Mouse (Mus musculus): ENCODE results near the gene 4930412O13Rik. TPM values are rescaled to one million over a fixed set of nuclear protein-coding genes. Genes with fewer than 3 reads are reported as not detected.

Gene 4930412O13Rik
- polyA plus RNA-seq, 1 experiment from 2014 or later, result not detected

- Histone ChIP-seq H3K4me3 (ENCODE audit: inconsistent target) (no peak overlapping the region), H3K27ac (no peak overlapping the region), H3K79me2 (ENCODE audit: inconsistent target) (no peaks in the 10 kb centered on the region), H3K36me3 (ENCODE audit: inconsistent target) (no peaks in the 10 kb centered on the region)
- 53% methylated on average over 12 of the region's 14 CpGs for WGBS (ENCODE audit: missing documents)
Observed at GRCm38 (mm10) chr2:9903854-9904560, 23.0 kb downstream of the 4930412O13Rik start.

GRCm38 (mm10) chr2:9905995-9906394 is 24.9 kb downstream of the 4930412O13Rik start:
- H3K79me2 ChIP-seq (ENCODE audit: inconsistent target), result no peaks in the 10 kb centered on the region
- WGBS (ENCODE audit: missing documents), result 12% methylated on average over 11 of the region's 11 CpGs

GRCm38 (mm10) chr2:9917602-9918001 is 36.5 kb downstream of the 4930412O13Rik start:
- Histone ChIP-seq H3K79me2 (ENCODE audit: inconsistent target) (no peaks in the 10 kb centered on the region), H3K36me3 (ENCODE audit: inconsistent target) (0 out of 2 replicates have a peak, but pooled peaks cover 13% of the 10 kb centered on the region), H3K4me3 (ENCODE audit: inconsistent target) (no peak overlapping the region), H3K27ac (no peak overlapping the region)
- 94% methylated on average over 8 of the region's 9 CpGs for WGBS (ENCODE audit: missing documents)

More at GRCm38 (mm10) chr2:9905995-9906394, 24.9 kb downstream of the 4930412O13Rik start:
- Histone ChIP-seq H3K4me3 (ENCODE audit: inconsistent target) (no peak overlapping the region), H3K27ac (no peak overlapping the region), H3K36me3 (ENCODE audit: inconsistent target) (no peaks in the 10 kb centered on the region)

GRCm38 (mm10) chr2:9918691-9919471 is 37.8 kb downstream of the 4930412O13Rik start:
- H3K27ac ChIP-seq, result no peak overlapping the region
- 0 out of 2 replicates have a peak, but pooled peaks cover 13% of the 10 kb centered on the region for H3K36me3 ChIP-seq (ENCODE audit: inconsistent target)
- 89% methylated on average over 16 of the region's 17 CpGs for WGBS (ENCODE audit: missing documents)
- no peak overlapping the region for H3K4me3 ChIP-seq (ENCODE audit: inconsistent target)
- H3K79me2 ChIP-seq (ENCODE audit: inconsistent target), result no peaks in the 10 kb centered on the region

- Histone ChIP-seq H3K27ac (peak overlapping the region; percentile 84), H3K36me3 (ENCODE audit: inconsistent target) (no peaks in the 10 kb centered on the region), H3K79me2 (ENCODE audit: inconsistent target) (no peaks in the 10 kb centered on the region), H3K4me3 (ENCODE audit: inconsistent target) (no peak overlapping the region)
- 50% methylated on average over 6 of the region's 7 CpGs for WGBS (ENCODE audit: missing documents)
Observed at GRCm38 (mm10) chr2:9926194-9926904, 45.3 kb downstream of the 4930412O13Rik start.

- WGBS (ENCODE audit: missing documents), result 60% methylated on average over 4 of the region's 4 CpGs
- peak overlapping the region; percentile 84 for H3K27ac ChIP-seq
- H3K36me3 ChIP-seq (ENCODE audit: inconsistent target), result no peaks in the 10 kb centered on the region
- no peaks in the 10 kb centered on the region for H3K79me2 ChIP-seq (ENCODE audit: inconsistent target)
- H3K4me3 ChIP-seq (ENCODE audit: inconsistent target), result no peak overlapping the region
Observed at GRCm38 (mm10) chr2:9926905-9927283, 45.8 kb downstream of the 4930412O13Rik start.

Other genes starting within 250 kb of the 4930412O13Rik start
- not detected in 3 replicates for gene 9230102O04Rik, start 8.3 kb downstream of the 4930412O13Rik start, polyA plus RNA-seq (2018)
- gene Gata3, start 8.8 kb downstream of the 4930412O13Rik start, polyA plus RNA-seq (2018), result 0.06 TPM in 1 of 3 replicates, not detected in the others
- 5.1 to 15.9 TPM (median 8.5 TPM) in 3 replicates for gene Taf3, start 167.3 kb downstream of the 4930412O13Rik start, polyA plus RNA-seq (2018)
- gene Atp5c1, start 199.3 kb downstream of the 4930412O13Rik start, polyA plus RNA-seq (2018), result 245 to 309 TPM (median 249 TPM) in 3 replicates
- 10.6 to 21.0 TPM (median 16.0 TPM) in 3 replicates for gene Kin, start 199.3 kb downstream of the 4930412O13Rik start, polyA plus RNA-seq (2018)